ENCODE assay signal across 32 mouse cellular contexts in the genomic region with DNA sequence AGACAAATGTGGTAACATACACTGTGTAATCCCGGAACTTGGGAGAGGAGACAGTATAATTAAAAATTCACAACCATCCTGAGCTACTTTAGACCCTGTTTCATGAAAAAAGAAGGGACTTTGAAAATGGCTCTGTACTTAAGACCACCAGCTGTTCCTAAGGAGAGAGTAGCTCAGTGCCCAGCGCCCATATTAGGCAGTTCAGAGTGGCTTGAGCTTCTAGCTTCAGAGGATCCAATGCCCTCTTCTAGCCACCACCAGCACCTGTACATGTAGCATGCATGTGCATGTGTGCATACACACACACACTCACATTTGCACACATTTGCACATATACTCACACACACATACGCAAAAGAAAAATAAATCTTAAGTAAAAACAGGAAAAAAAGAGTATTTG. TPM values are rescaled to one million over a fixed set of nuclear protein-coding genes. Genes with fewer than 3 reads are reported as not detected.
"Had no signal": no experiment of that assay in that cellular context is flagged by ENCODE, and none has a peak within 500 bp of the region (broad histone marks: within the 10 kb centered on the region; RNA-seq: fewer than 3 reads in every experiment).

No protein-coding gene starts in this region.

- H3K36me3 ChIP-seq: limb, embryonic 10.5 days; limb, embryonic 12.5 days; limb, embryonic 13.5 days; limb, embryonic 15.5 days; liver, embryonic 12.5 days; liver, embryonic 13.5 days; liver, embryonic 15.5 days; lung, embryonic 15.5 days; midbrain, embryonic 10.5 days; midbrain, embryonic 12.5 days; midbrain, embryonic 13.5 days; neural tube, embryonic 12.5 days had no signal

- H3K4me1 ChIP-seq: limb, embryonic 10.5 days; limb, embryonic 12.5 days; limb, embryonic 13.5 days; limb, embryonic 15.5 days; liver, embryonic 12.5 days; liver, embryonic 15.5 days; lung, embryonic 15.5 days; megakaryocyte, embryonic 14.5 days; midbrain, embryonic 10.5 days; midbrain, embryonic 12.5 days; midbrain, embryonic 13.5 days; neural tube, embryonic 12.5 days had no signal

- H3K9ac ChIP-seq: limb, embryonic 12.5 days; limb, embryonic 13.5 days; limb, embryonic 15.5 days; liver, embryonic 12.5 days; liver, embryonic 13.5 days; liver, embryonic 14.5 days; liver, embryonic 15.5 days; liver, postnatal 0 days; lung, embryonic 14.5 days; lung, embryonic 15.5 days; midbrain, embryonic 12.5 days; midbrain, embryonic 13.5 days; neural tube, embryonic 12.5 days had no signal

- H3K27me3 ChIP-seq: limb, embryonic 12.5 days; limb, embryonic 13.5 days; limb, embryonic 15.5 days; liver, embryonic 12.5 days; liver, embryonic 13.5 days; liver, embryonic 15.5 days; lung, embryonic 15.5 days; megakaryocyte, embryonic 14.5 days; midbrain, embryonic 12.5 days; midbrain, embryonic 13.5 days; neural tube, embryonic 12.5 days had no signal

- H3K4me2 ChIP-seq: limb, embryonic 12.5 days; limb, embryonic 13.5 days; limb, embryonic 15.5 days; liver, embryonic 11.5 days; liver, embryonic 12.5 days; liver, embryonic 13.5 days; liver, embryonic 15.5 days; lung, embryonic 14.5 days; lung, embryonic 15.5 days; midbrain, embryonic 12.5 days; midbrain, embryonic 13.5 days; neural tube, embryonic 12.5 days had no signal

- ATAC-seq: liver, embryonic 12.5 days; liver, postnatal 0 days; lung, postnatal 0 days; midbrain, embryonic 13.5 days; midbrain, embryonic 16.5 days had no signal

- H3K27ac ChIP-seq: left cerebral cortex, adult 2 months; limb, embryonic 10.5 days; limb, embryonic 12.5 days; limb, embryonic 13.5 days; limb, embryonic 15.5 days; liver, embryonic 12.5 days; liver, embryonic 13.5 days; liver, embryonic 14.5 days; liver, embryonic 15.5 days; lung, embryonic 15.5 days; macrophage; midbrain, embryonic 10.5 days; midbrain, embryonic 12.5 days; midbrain, embryonic 13.5 days; neural tube, embryonic 12.5 days had no signal

- H3K4me3 ChIP-seq: left cerebral cortex, adult 2 months; limb, embryonic 10.5 days; limb, embryonic 12.5 days; limb, embryonic 13.5 days; limb, embryonic 15.5 days; liver, embryonic 12.5 days; liver, embryonic 13.5 days; liver, embryonic 15.5 days; lung, embryonic 15.5 days; megakaryocyte, embryonic 14.5 days; midbrain, embryonic 10.5 days; midbrain, embryonic 12.5 days; midbrain, embryonic 13.5 days; neural tube, embryonic 12.5 days had no signal

- H3K9me3 ChIP-seq: limb, embryonic 10.5 days; limb, embryonic 12.5 days; limb, embryonic 13.5 days; limb, embryonic 15.5 days; liver, embryonic 12.5 days; liver, embryonic 13.5 days; liver, embryonic 15.5 days; lung, embryonic 15.5 days; midbrain, embryonic 10.5 days; midbrain, embryonic 12.5 days; midbrain, embryonic 13.5 days; neural tube, embryonic 12.5 days had no signal

- DNase-seq: left cerebral cortex, postnatal 4 days; liver; liver, embryonic 13.5 days; liver, postnatal 0 days; lung, adult 18-20 months; lung, adult 2 months; lung, embryonic 14.5 days; lung, postnatal 10 days; lung, postnatal 14 days; lung, postnatal 36 days; lung, postnatal 4 days; midbrain, embryonic 14.5 days had no signal

RNA-seq across cellular contexts. Expression of a gene that starts 34.9 kb away (rescaled TPM):
- polyA plus RNA-seq: liver, adult 2 months; liver, embryonic 13.5 days; liver, embryonic 14.5 days; liver, embryonic 15.5 days; liver, postnatal 0 days; lung, adult 2 months; macrophage; midbrain, embryonic 12.5 days; midbrain, embryonic 16.5 days; midbrain, postnatal 0 days had no signal
